Mouse (Mus musculus): ENCODE data around the gene Ackr3. TPM values are rescaled to one million over a fixed set of nuclear protein-coding genes. Genes with fewer than 3 reads are reported as not detected.

Gene Ackr3
- polyA plus RNA-seq, 1 experiment from 2014 or later = 8.9 TPM

- 70% methylated on average over 6 of the region's 6 CpGs for WGBS
- H3K27me3 ChIP-seq (replicated peaks; ENCODE audit: control insufficient read depth, insufficient read depth, low read length) = no peaks in the 10 kb centered on the region
- H3K36me3 ChIP-seq (ENCODE audit: control insufficient read depth, insufficient read depth) = no peaks in the 10 kb centered on the region
- no peak overlapping the region for H3K9ac ChIP-seq (ENCODE audit: low read depth, low read length)
- H3K4me3 ChIP-seq (ENCODE audit: low read depth, low read length) = no peak overlapping the region
- no peaks in the 10 kb centered on the region for H3K9me3 ChIP-seq (ENCODE audit: control insufficient read depth)
- ATAC-seq = no peak
- no peak overlapping the region; the same call in 1 of the 2 replicates for H3K4me2 ChIP-seq (replicated peaks; ENCODE audit: low read depth)
- H3K27ac ChIP-seq (ENCODE audit: low read depth, low read length) = no peak overlapping the region
- no peak for TF ChIP-seq CTCF (IDR thresholded peaks at IDR 0.05; ENCODE audit: low read depth)
- no peaks in the 10 kb centered on the region; the same call in 1 of the 2 replicates for H3K4me1 ChIP-seq (replicated peaks; ENCODE audit: control insufficient read depth, insufficient read depth, low read length)
Measured at GRCm38 (mm10) chr1:90207739-90208502, 4.1 kb downstream of the Ackr3 start.

- Histone ChIP-seq H3K4me2 (replicated peaks; ENCODE audit: low read depth) (no peak overlapping the region), H3K36me3 (ENCODE audit: control insufficient read depth, insufficient read depth) (no peaks in the 10 kb centered on the region), H3K27me3 (replicated peaks; ENCODE audit: control insufficient read depth, insufficient read depth, low read length) (no peaks in the 10 kb centered on the region), H3K9me3 (ENCODE audit: control insufficient read depth) (no peaks in the 10 kb centered on the region), H3K9ac (ENCODE audit: low read depth, low read length) (no peak overlapping the region), H3K27ac (ENCODE audit: low read depth, low read length) (no peak overlapping the region), H3K4me1 (replicated peaks; ENCODE audit: control insufficient read depth, insufficient read depth, low read length) (no peaks in the 10 kb centered on the region; the same call in 1 of the 2 replicates), H3K4me3 (ENCODE audit: low read depth, low read length) (no peak overlapping the region)
- no peak for TF ChIP-seq CTCF (IDR thresholded peaks at IDR 0.05; ENCODE audit: low read depth)
- WGBS = 76% methylated on average over 9 of the region's 9 CpGs
- no peak for ATAC-seq
Measured at GRCm38 (mm10) chr1:90208503-90208860, 4.7 kb downstream of the Ackr3 start.

GRCm38 (mm10) chr1:90209069-90209468 lies 5.3 kb downstream of the Ackr3 start:
- H3K36me3 ChIP-seq (ENCODE audit: control insufficient read depth, insufficient read depth) = no peaks in the 10 kb centered on the region
- H3K9me3 ChIP-seq (ENCODE audit: control insufficient read depth) = no peaks in the 10 kb centered on the region
- H3K4me3 ChIP-seq (ENCODE audit: low read depth, low read length) = no peak overlapping the region
- no peaks in the 10 kb centered on the region; the same call in 1 of the 2 replicates for H3K4me1 ChIP-seq (replicated peaks; ENCODE audit: control insufficient read depth, insufficient read depth, low read length)
- 67% methylated on average over 5 of the region's 5 CpGs for WGBS
- no peak overlapping the region for H3K4me2 ChIP-seq (replicated peaks; ENCODE audit: low read depth)
- TF ChIP-seq CTCF (IDR thresholded peaks at IDR 0.05; ENCODE audit: low read depth) = no peak
- no peaks in the 10 kb centered on the region for H3K27me3 ChIP-seq (replicated peaks; ENCODE audit: control insufficient read depth, insufficient read depth, low read length)
- no peak overlapping the region for H3K9ac ChIP-seq (ENCODE audit: low read depth, low read length)
- no peak for ATAC-seq
- no peak overlapping the region for H3K27ac ChIP-seq (ENCODE audit: low read depth, low read length)

- H3K36me3 ChIP-seq (ENCODE audit: control insufficient read depth, insufficient read depth) = 0 out of 2 replicates have a peak, but pooled peaks cover 4% of the 10 kb centered on the region
- H3K27ac ChIP-seq (ENCODE audit: low read depth, low read length) = no peak overlapping the region
- no peak for TF ChIP-seq CTCF (IDR thresholded peaks at IDR 0.05; ENCODE audit: low read depth)
- WGBS = 38% methylated on average over 2 of the region's 2 CpGs
- no peak overlapping the region for H3K4me3 ChIP-seq (ENCODE audit: low read depth, low read length)
- no peaks in the 10 kb centered on the region for H3K27me3 ChIP-seq (replicated peaks; ENCODE audit: control insufficient read depth, insufficient read depth, low read length)
- H3K4me1 ChIP-seq (replicated peaks; ENCODE audit: control insufficient read depth, insufficient read depth, low read length) = no peaks in the 10 kb centered on the region; the same call in 1 of the 2 replicates
- no peak for ATAC-seq
- H3K4me2 ChIP-seq (replicated peaks; ENCODE audit: low read depth) = no peak overlapping the region
- no peaks in the 10 kb centered on the region for H3K9me3 ChIP-seq (ENCODE audit: control insufficient read depth)
- H3K9ac ChIP-seq (ENCODE audit: low read depth, low read length) = no peak overlapping the region
Measured at GRCm38 (mm10) chr1:90209741-90210140, 6.0 kb downstream of the Ackr3 start.

GRCm38 (mm10) chr1:90210346-90210745 lies 6.6 kb downstream of the Ackr3 start:
- no peak overlapping the region for H3K27ac ChIP-seq (ENCODE audit: low read depth, low read length)
- WGBS = 88% methylated on average over 6 of the region's 6 CpGs
- H3K4me1 ChIP-seq (replicated peaks; ENCODE audit: control insufficient read depth, insufficient read depth, low read length) = no peaks in the 10 kb centered on the region; the same call in 1 of the 2 replicates
- no peak overlapping the region for H3K9ac ChIP-seq (ENCODE audit: low read depth, low read length)
- no peaks in the 10 kb centered on the region for H3K9me3 ChIP-seq (ENCODE audit: control insufficient read depth)
- 0 out of 2 replicates have a peak, but pooled peaks cover 7% of the 10 kb centered on the region for H3K36me3 ChIP-seq (ENCODE audit: control insufficient read depth, insufficient read depth)
- H3K27me3 ChIP-seq (replicated peaks; ENCODE audit: control insufficient read depth, insufficient read depth, low read length) = no peaks in the 10 kb centered on the region
- H3K4me2 ChIP-seq (replicated peaks; ENCODE audit: low read depth) = no peak overlapping the region
- TF ChIP-seq CTCF (IDR thresholded peaks at IDR 0.05; ENCODE audit: low read depth) = no peak
- no peak for ATAC-seq
- H3K4me3 ChIP-seq (ENCODE audit: low read depth, low read length) = no peak overlapping the region

- Histone ChIP-seq H3K4me3 (ENCODE audit: low read depth, low read length) (no peak overlapping the region), H3K27me3 (replicated peaks; ENCODE audit: control insufficient read depth, insufficient read depth, low read length) (no peaks in the 10 kb centered on the region)
- no peak for ATAC-seq
Measured at GRCm38 (mm10) chr1:90210761-90211160, 7.0 kb downstream of the Ackr3 start.

More at GRCm38 (mm10) chr1:90210761-90211160, 7.0 kb downstream of the Ackr3 start:
- TF ChIP-seq CTCF (IDR thresholded peaks at IDR 0.05; ENCODE audit: low read depth) = no peak
- Histone ChIP-seq H3K4me1 (replicated peaks; ENCODE audit: control insufficient read depth, insufficient read depth, low read length) (no peaks in the 10 kb centered on the region; the same call in 1 of the 2 replicates), H3K9ac (ENCODE audit: low read depth, low read length) (no peak overlapping the region), H3K4me2 (replicated peaks; ENCODE audit: low read depth) (no peak overlapping the region), H3K36me3 (ENCODE audit: control insufficient read depth, insufficient read depth) (0 out of 2 replicates have a peak, but pooled peaks cover 7% of the 10 kb centered on the region), H3K27ac (ENCODE audit: low read depth, low read length) (no peak overlapping the region), H3K9me3 (ENCODE audit: control insufficient read depth) (no peaks in the 10 kb centered on the region)
- 63% methylated on average over 4 of the region's 4 CpGs for WGBS

All from intestine, postnatal 0 days (tissue).